Mouse (Mus musculus) left cerebral cortex, postnatal 14 days (tissue): ENCODE results near the gene G6pdx. TPM values are rescaled to one million over a fixed set of nuclear protein-coding genes. Genes with fewer than 3 reads are reported as not detected.
A peak's percentile ranks its signal among the peaks of the same experiment; 100 is the strongest.

Source experiments
- DNase-seq, 2 experiments: peaks; one replicate each; pipeline ENCODE4 v3.0.0; 2021 to 2022; ENCODE audit warnings: low spot score in 2 of 2, mixed read lengths in 1 of 2
- intact Hi-C: fragments of 180-260 bp; cut with DNase I; formaldehyde crosslinking; loops from one replicate; pipeline ENCODE4 v1.15.1; 2025
- long read RNA-seq, 2 experiments: library from polyadenylated mRNA; stranded (forward); transcript quantifications; one replicate each; pipeline ENCODE4 v2.0.0; 2021
- total RNA-seq, 2 experiments: library from RNA; stranded (reverse); gene quantifications; 2 replicates each; pipeline ENCODE4 v1.2.3; 2021

G6pdx gene
- total RNA-seq: 10 to 100 TPM; 22.8 to 24.4 TPM
- long read RNA-seq, experiment 1, transcript G6pdx-201 (13 exons, 2,652 nt): major isoform, 13 of 22 reads
- long read RNA-seq, experiment 1, partial matches to known transcripts: 4 of 22 reads
- long read RNA-seq, experiment 1, other reads (novel, unspliced or antisense): 2 of 22 reads
- long read RNA-seq, experiment 2, transcript G6pdx-201 (13 exons, 2,652 nt): major isoform, 18 of 22 reads
- long read RNA-seq, experiment 2, partial matches to known transcripts: 1 of 22 reads
- long read RNA-seq, experiment 2, other reads (novel, unspliced or antisense): 3 of 22 reads

GRCm38 (mm10) chrX:74428826-74429276 is at the start of gene G6pdx:
TSS of gene G6pdx (minus strand) at chrX:74429194.
- intact Hi-C loops: no loop called here
- peak; percentile 81 to 82 for DNase-seq

GRCm38 (mm10) chrX:74452773-74453172 is 23.8 kb upstream of the G6pdx start:
- intact Hi-C loops: loop anchor here (10.0 kb wide), 1 partner anchor 642 kb away; the partner anchor contains the start of gene Dkc1
- DNase-seq: peak in 1 of 2 experiments; percentile 56

GRCm38 (mm10) chrX:74451157-74451912 is 22.3 kb upstream of the G6pdx start:
- intact Hi-C loops: loop anchor here (10.0 kb wide), 1 partner anchor 643 kb away; the partner anchor contains the start of gene Dkc1
- no peak for DNase-seq

GRCm38 (mm10) chrX:74429290-74429821 is 362 bp upstream of the G6pdx start:
- intact Hi-C loops: no loop called here
- DNase-seq: peak; percentile 60 to 68

- DNase-seq: peak in 1 of 2 experiments; percentile 14
- intact Hi-C loops: no loop called here
Measured at GRCm38 (mm10) chrX:74428146-74428825, 708 bp downstream of the G6pdx start.

- intact Hi-C loops: no loop called here
- no peak for DNase-seq
Measured at GRCm38 (mm10) chrX:74427116-74427515, 1.9 kb downstream of the G6pdx start.

GRCm38 (mm10) chrX:74426256-74426655 is 2.7 kb downstream of the G6pdx start:
- intact Hi-C loops: no loop called here
- no peak for DNase-seq

- peak in 1 of 2 experiments; percentile 3 for DNase-seq
- intact Hi-C loops: no loop called here
Measured at GRCm38 (mm10) chrX:74425195-74425594, 3.8 kb downstream of the G6pdx start.

GRCm38 (mm10) chrX:74424443-74424842 is 4.6 kb downstream of the G6pdx start:
- no peak for DNase-seq
- intact Hi-C loops: no loop called here

- DNase-seq: peak; percentile 78 to 80
- intact Hi-C loops: loop anchor here (1.0 to 5.0 kb wide), 2 partner anchors 165 to 446 kb away; partner anchors contain the start of gene Hcfc1
Measured at GRCm38 (mm10) chrX:74413377-74413776, 15.6 kb downstream of the G6pdx start.

GRCm38 (mm10) chrX:74408340-74408739 is 20.7 kb downstream of the G6pdx start:
- intact Hi-C loops: no loop called here
- DNase-seq: no peak

- no peak for DNase-seq
- intact Hi-C loops: no loop called here
Measured at GRCm38 (mm10) chrX:74400136-74400535, 28.9 kb downstream of the G6pdx start.

GRCm38 (mm10) chrX:74392535-74393443 is 36.2 kb downstream of the G6pdx start, which contains the start of the genes Fam3a and Ikbkg:
TSS of gene Fam3a (minus strand) at chrX:74393272.
TSS of gene Ikbkg (plus strand) at chrX:74393290.
- peak; percentile 80 to 83 for DNase-seq
- intact Hi-C loops: no loop called here

- intact Hi-C loops: no loop called here
- DNase-seq: no peak
Measured at GRCm38 (mm10) chrX:74388153-74388552, 40.8 kb downstream of the G6pdx start.

GRCm38 (mm10) chrX:74384451-74384850 is 44.5 kb downstream of the G6pdx start:
- intact Hi-C loops: no loop called here
- DNase-seq: no peak

- intact Hi-C loops: no loop called here
- DNase-seq: peak; percentile 78 to 79
Measured at GRCm38 (mm10) chrX:74372888-74373549, 56.0 kb downstream of the G6pdx start, which contains the start of the genes Ubl4a and Slc10a3. TSS of gene Ubl4a (minus strand) at chrX:74373218. TSS of gene Slc10a3 (minus strand) at chrX:74373349.

GRCm38 (mm10) chrX:74368209-74368909 is 60.6 kb downstream of the G6pdx start:
- intact Hi-C loops: no loop called here
- peak; percentile 15 to 54 for DNase-seq
